Mouse (Mus musculus) lung, embryonic 16.5 days (tissue): ENCODE data around the gene Ube2l6. TPM values are rescaled to one million over a fixed set of nuclear protein-coding genes. Genes with fewer than 3 reads are reported as not detected.

Experiments
- ATAC-seq: fragments of 200-750 bp; cut with Nextera tagmentation; 2 replicates; pipeline ENCODE4 v1.8.0; 2017; ENCODE audit warnings: low read depth, mild to moderate bottlenecking, moderate library complexity
- H3K27ac ChIP-seq: fragments of 300-500 bp; sonication (generic); 2 replicates; pipeline ENCODE4 v1.5.1; 2014; ENCODE audit warnings: mild to moderate bottlenecking, control low read depth, low read length
- H3K27me3 ChIP-seq: fragments of 300-500 bp; sonication (generic); 2 replicates; pipeline ENCODE4 v1.6.1; 2014; ENCODE audit warnings: low read depth, low read length, mixed read lengths; ENCODE audit not compliant: control insufficient read depth, insufficient read depth
- H3K36me3 ChIP-seq: fragments of 300-500 bp; sonication (generic); 2 replicates; pipeline ENCODE4 v1.6.1; 2014; ENCODE audit warnings: low read length; ENCODE audit not compliant: control insufficient read depth, insufficient read depth
- H3K4me1 ChIP-seq: fragments of 300-500 bp; sonication (generic); replicated peaks from 2 replicates; pipeline ENCODE4 v1.6.1; 2014; ENCODE audit warnings: low read length, mixed read lengths; ENCODE audit not compliant: control insufficient read depth, insufficient read depth
- H3K4me2 ChIP-seq: fragments of 300-500 bp; sonication (generic); 2 replicates; pipeline ENCODE4 v1.6.1; 2014; ENCODE audit warnings: low read depth, low read length, control low read depth
- H3K4me3 ChIP-seq: fragments of 300-500 bp; sonication (generic); 2 replicates; pipeline ENCODE4 v1.5.1; 2014; ENCODE audit warnings: mild to moderate bottlenecking, low read length, control low read depth
- H3K9ac ChIP-seq: fragments of 300-500 bp; sonication (generic); 2 replicates; pipeline ENCODE4 v1.6.1; 2014; ENCODE audit warnings: low read length, control low read depth
- H3K9me3 ChIP-seq: fragments of 300-500 bp; sonication (generic); 2 replicates; pipeline ENCODE4 v1.6.1; 2016; ENCODE audit warnings: low read length; ENCODE audit not compliant: control insufficient read depth
- WGBS: fragments of 180-500 bp; shearing (Covaris S2); extraction: QIAGEN DNeasy Blood & Tissue Kit; methylation state at CpG from one replicate; pipeline ENCODE4 v1.1.7; 2014; 5-methylcytosine and 5-hydroxymethylcytosine counted together
- polyA plus RNA-seq: library from polyadenylated mRNA; unstranded; fragments of >200 nt; fragmentation: Nextera tagmentation; extraction: Ambion mirVana; gene quantifications from 2 replicates; pipeline ENCODE4 v1.2.1, GENCODE M21; 2015

Ube2l6 gene
- polyA plus RNA-seq, 1 experiment from 2014 or later: 76.0 TPM

DNA sequence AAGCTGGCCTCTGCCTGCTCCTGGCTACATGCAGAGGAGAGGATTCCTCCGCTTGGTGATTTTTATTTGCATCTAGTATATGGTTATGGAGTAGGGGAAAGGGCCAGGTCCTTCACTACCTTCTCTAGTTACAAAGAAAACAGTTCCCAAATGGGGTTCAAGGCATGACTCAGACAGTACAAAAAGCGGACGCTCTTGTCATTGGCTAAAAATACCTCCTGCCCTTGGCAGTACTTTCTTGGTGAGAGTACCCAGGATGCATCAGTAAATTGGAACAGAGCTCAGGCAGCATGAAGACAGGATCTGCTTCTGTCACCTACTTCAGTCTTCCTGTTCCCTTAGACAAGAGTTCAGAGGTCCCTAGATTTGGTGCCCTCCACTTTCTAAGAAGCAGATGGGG is 21.2 kb downstream of the Ube2l6 start:
- Histone ChIP-seq H3K27ac (no peak overlapping the region), H3K27me3 (peaks cover 5% of the 10 kb centered on the region; the same call in 1 of the 2 replicates), H3K4me2 (no peak overlapping the region), H3K4me3 (no peak overlapping the region), H3K36me3 (no peaks in the 10 kb centered on the region), H3K4me1 (no peaks in the 10 kb centered on the region), H3K9me3 (no peaks in the 10 kb centered on the region), H3K9ac (no peak overlapping the region)
- ATAC-seq: no peak
- 36% methylated on average over 3 of the region's 3 CpGs for WGBS

DNA sequence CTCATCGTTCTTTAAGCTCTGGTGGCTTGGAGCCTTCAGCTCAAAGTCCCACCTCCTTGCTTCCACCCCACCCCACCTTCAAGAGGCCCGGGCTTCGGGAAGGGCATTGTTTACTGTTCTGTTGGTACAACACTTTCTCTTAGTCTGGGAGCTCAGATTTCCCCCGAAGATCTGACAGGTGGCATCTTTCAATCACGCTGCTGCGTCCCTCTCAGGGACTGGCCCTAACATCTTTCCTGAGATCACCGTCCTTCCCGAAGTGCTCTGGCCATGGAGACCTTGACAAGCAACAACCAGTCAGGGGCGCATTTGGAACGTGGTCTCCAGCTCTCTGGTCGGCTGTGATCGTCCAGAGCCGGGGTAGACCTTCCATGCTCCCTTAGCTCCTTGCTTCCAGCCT is 23.9 kb downstream of the Ube2l6 start, which contains the start of gene Smtnl1:
TSS of gene Smtnl1 (minus strand) at position 101 of the 400 bp plus-strand sequence.
- H3K9me3 ChIP-seq: no peaks in the 10 kb centered on the region
- no peak within 1 kb of the TSS for H3K9ac ChIP-seq
- WGBS: 31% methylated on average over 13 of the region's 13 CpGs
- no peaks in the 10 kb centered on the region for H3K36me3 ChIP-seq
- H3K4me1 ChIP-seq: peaks cover 4% of the 10 kb centered on the region
- H3K27me3 ChIP-seq: peaks cover 5% of the 10 kb centered on the region; the same call in 1 of the 2 replicates
- no peak for ATAC-seq
- no peak within 1 kb of the TSS for H3K4me3 ChIP-seq
- H3K4me2 ChIP-seq: no peak within 1 kb of the TSS
- no peak within 1 kb of the TSS for H3K27ac ChIP-seq

DNA sequence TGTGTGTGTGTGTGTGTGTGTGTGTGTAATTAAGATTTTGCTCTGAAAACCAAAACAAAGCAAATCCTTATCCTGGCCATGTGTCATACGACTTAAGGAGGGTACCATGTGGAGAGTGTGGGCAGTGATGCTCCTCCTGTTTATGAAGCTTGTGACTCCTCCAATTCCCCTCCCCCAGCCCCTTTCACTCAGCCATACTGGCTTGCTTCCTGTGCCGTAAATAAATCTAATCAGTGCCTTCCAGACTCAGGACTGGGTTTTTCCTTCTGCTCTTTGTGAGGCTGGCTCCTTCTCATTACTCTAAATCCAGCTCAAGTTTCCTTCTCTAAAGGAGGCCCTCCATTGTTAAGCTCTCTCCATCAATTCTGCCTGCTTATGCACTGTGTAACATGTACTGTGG is 24.6 kb downstream of the Ube2l6 start:
- Histone ChIP-seq H3K27ac (no peak overlapping the region), H3K9me3 (no peaks in the 10 kb centered on the region)
- WGBS: 27% methylated on average over 2 of the region's 2 CpGs

DNA sequence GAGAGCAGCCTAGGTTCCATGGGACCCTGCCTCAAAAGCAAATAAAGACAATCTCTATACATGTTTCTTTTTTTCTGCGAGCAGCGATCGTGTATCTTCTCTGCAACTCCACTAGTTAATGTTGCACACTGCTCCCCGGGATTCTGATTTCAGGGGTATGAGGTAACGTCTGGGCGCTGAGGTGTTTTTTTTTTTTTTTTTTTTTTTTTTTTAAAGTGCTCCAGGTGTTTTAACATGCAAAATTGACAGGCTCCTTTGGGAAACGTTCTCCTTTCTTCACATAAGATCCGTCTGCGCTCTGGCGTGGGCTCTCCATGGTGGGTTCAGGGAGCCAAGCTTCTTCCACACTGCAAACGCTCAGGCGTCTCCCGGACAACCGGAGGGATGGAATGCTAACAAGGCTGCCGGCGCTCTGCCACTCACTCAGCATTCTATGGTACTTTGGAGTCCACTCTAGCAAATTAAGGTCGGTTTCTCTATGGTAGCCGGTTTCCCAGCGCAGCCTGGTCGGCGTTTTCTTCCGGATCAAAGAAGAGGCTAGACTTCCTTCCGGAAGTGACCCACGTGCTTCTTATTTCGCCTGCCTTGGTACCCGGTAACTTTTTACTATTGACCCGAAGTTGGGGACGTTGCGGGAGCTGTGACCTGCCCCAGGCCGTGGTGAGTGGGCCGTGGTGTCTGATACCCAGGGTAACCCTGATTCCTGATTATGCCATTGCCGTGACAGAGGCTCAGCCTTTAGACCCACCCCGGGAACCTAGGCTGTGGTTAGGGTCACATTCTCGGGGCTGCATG is 28.1 kb downstream of the Ube2l6 start, which contains the start of gene Timm10:
TSS of gene Timm10 (plus strand) at position 510 of the 795 bp plus-strand sequence.
- Histone ChIP-seq H3K4me1 (peaks cover 12% of the 10 kb centered on the region), H3K36me3 (peaks cover 2% of the 10 kb centered on the region; the same call in 1 of the 2 replicates), H3K4me3 (peak within 1 kb of the TSS; percentile 85), H3K9me3 (no peaks in the 10 kb centered on the region), H3K4me2 (peak within 1 kb of the TSS; percentile 97), H3K9ac (peak within 1 kb of the TSS; percentile 71), H3K27me3 (peaks cover 5% of the 10 kb centered on the region; the same call in 1 of the 2 replicates), H3K27ac (peak within 1 kb of the TSS; percentile 12; the same call in 1 of the 2 replicates)
- ATAC-seq: peak; percentile 89
- WGBS: under 1% methylated on average over 34 of the region's 34 CpGs

More for the DNA sequence above, 24.6 kb downstream of the Ube2l6 start:
- Histone ChIP-seq H3K4me2 (no peak overlapping the region), H3K9ac (no peak overlapping the region), H3K4me3 (no peak overlapping the region), H3K27me3 (peaks cover 5% of the 10 kb centered on the region; the same call in 1 of the 2 replicates), H3K4me1 (peaks cover 10% of the 10 kb centered on the region), H3K36me3 (no peaks in the 10 kb centered on the region)
- ATAC-seq: no peak

DNA sequence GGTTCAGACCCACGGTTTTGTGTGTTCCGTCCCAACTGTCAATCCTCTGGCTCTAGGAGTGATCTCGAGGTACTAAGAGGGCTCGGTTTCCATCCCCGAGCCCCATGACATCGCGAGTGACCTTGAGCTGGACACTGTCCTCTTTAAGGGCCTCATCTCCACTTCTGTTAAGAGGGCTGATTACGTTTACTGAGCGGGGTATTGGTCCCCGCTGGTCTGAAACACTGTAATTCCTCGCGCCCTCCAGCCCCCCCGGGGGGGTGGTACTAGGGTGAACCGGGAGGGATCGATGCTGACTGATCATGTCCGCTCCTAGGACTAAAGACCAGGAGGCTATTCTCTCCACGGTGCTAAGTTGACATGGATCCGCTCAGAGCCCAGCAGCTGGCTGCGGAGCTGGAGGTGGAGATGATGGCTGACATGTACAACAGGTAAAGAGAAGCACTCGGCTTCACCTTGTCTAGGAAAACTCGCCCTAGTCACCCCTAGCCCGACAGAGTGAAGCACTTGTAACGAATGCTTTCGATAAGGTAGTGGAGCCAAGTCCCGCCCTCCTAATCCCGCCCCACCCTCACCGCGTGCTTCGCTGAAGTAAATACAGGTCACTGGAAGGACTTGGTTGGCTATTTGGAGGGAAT is 28.8 kb downstream of the Ube2l6 start:
- peak overlapping the region; percentile 71 for H3K9ac ChIP-seq
- H3K4me3 ChIP-seq: peak overlapping the region; percentile 85
- under 1% methylated on average over 29 of the region's 29 CpGs for WGBS
- H3K4me2 ChIP-seq: peak overlapping the region; percentile 97
- peaks cover 2% of the 10 kb centered on the region; the same call in 1 of the 2 replicates for H3K36me3 ChIP-seq
- H3K4me1 ChIP-seq: peaks cover 16% of the 10 kb centered on the region
- H3K27ac ChIP-seq: peak overlapping the region; percentile 12; the same call in 1 of the 2 replicates
- no peaks in the 10 kb centered on the region for H3K9me3 ChIP-seq
- peak; percentile 4; the same call in 1 of the 2 replicates for ATAC-seq
- peaks cover 5% of the 10 kb centered on the region; the same call in 1 of the 2 replicates for H3K27me3 ChIP-seq

DNA sequence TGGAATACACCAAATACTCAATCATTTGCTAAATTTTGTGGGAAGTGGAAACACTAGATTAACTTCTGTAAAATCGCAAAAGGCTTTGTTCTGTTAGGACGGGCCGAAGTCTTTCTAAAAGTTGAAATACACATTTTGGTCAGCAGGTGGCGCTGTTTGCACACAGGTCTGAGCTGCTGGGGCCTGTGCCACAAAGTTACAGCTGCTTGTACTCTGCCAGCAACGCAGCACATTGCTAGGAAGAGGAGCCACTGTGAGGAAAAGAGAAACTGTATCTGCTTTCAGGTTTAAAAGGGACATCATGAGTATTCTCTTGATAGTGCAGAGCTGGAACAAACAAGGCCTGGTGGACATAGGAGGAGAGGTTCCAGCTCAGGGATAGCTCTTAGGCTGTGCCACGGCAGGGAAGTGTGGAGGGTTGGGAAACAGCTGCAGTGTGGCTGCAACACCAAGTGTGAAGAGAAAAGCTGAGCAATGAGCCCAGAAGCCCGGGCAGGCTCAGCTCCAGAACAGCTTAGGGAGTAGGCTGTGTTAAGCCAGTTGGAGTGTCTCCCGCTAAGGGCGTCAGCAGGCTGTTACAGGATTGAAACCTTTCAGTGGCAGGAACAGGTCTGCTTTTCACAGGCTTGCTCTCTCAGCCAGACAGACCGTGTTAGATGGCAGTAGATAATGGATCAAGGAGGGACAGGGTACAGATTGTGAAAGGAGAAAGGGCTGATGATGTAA is 33.2 kb downstream of the Ube2l6 start:
- no peak overlapping the region for H3K9ac ChIP-seq
- peaks cover 13% of the 10 kb centered on the region for H3K4me1 ChIP-seq
- peak overlapping the region; percentile 43 for H3K27ac ChIP-seq
- H3K4me3 ChIP-seq: no peak overlapping the region
- no peaks in the 10 kb centered on the region for H3K9me3 ChIP-seq
- peak; percentile 89 for ATAC-seq
- H3K4me2 ChIP-seq: no peak overlapping the region
- H3K27me3 ChIP-seq: no peaks in the 10 kb centered on the region
- WGBS: 17% methylated on average over 10 of the region's 10 CpGs
- peaks cover 2% of the 10 kb centered on the region; the same call in 1 of the 2 replicates for H3K36me3 ChIP-seq

DNA sequence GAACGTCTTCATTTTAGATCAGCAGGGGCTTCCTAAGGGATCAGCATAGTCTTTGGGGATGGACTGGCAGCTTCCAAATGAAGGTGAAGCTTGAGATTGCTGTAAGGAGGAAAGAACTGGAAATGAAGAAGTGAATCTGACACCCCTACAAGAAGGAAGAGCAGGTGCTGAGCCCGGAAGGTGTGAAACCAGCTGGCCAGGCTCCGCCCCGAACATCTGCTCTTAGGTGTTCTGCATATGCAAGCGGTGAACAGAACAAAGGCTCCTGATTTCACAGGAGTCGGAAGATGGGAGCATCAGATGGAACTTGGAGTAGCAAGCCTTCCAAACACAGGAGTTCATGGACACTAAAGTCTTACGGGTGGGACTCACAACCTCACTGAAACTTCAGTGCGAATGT is 38.5 kb downstream of the Ube2l6 start:
- H3K4me3 ChIP-seq: no peak overlapping the region
- no peak for ATAC-seq
- H3K36me3 ChIP-seq: no peaks in the 10 kb centered on the region
- 48% methylated on average over 8 of the region's 8 CpGs for WGBS
- H3K9ac ChIP-seq: no peak overlapping the region
- H3K4me2 ChIP-seq: no peak overlapping the region
- peaks cover 23% of the 10 kb centered on the region for H3K4me1 ChIP-seq
- peaks cover 8% of the 10 kb centered on the region; the same call in 1 of the 2 replicates for H3K27me3 ChIP-seq
- H3K27ac ChIP-seq: no peak overlapping the region
- no peaks in the 10 kb centered on the region for H3K9me3 ChIP-seq

DNA sequence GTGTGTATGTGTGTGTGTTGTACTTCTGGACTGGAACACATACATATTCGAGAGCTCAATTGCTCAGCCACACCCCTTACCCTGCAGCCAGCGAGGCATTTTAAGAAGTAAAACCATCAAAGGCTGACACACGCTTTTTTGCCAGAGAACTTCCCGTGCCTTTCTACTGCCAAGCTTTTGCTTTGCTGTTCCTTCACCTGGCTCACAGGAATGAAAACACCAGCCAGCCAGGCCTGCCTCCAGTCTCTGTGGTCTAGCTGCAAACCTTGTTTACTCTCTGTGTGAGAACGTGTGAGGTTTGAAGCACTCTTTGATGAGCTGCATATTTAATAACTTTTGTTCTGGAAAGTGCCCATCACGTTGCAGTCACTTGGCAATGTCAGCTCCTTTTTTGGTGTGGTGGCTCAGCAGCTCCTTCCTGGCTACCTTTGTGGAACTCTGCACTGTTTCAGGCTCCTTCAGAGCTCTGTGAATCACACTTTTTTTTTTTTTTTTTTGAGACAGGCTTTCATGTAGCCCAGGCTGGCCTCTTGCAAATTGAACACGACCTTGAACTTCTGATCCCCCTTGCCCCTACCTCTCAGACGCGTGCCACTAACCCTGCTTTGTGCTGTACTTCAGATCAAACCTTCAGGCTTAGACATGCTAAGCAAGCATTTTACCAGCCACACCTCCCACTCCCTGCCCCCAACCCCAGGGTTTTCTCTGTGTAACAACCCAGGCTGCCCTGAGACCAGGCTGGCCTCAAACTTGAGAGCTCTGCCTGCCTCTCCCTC is 39.4 kb downstream of the Ube2l6 start:
- Histone ChIP-seq H3K27ac (no peak overlapping the region), H3K4me1 (peaks cover 24% of the 10 kb centered on the region), H3K9ac (no peak overlapping the region), H3K27me3 (peaks cover 8% of the 10 kb centered on the region; the same call in 1 of the 2 replicates), H3K36me3 (no peaks in the 10 kb centered on the region), H3K9me3 (no peaks in the 10 kb centered on the region), H3K4me3 (no peak overlapping the region), H3K4me2 (0 out of 2 replicates have a peak overlapping the region, but pooled peaks have one; percentile 97)
- 25% methylated on average over 9 of the region's 9 CpGs for WGBS
- no peak for ATAC-seq
